Mouse (Mus musculus) forebrain, embryonic 11.5 days (tissue): ENCODE data around the gene Pcdh15. TPM values are rescaled to one million over a fixed set of nuclear protein-coding genes. Genes with fewer than 3 reads are reported as not detected.

Experiments used
- ATAC-seq: fragments of 200-750 bp; cut with Nextera tagmentation; replicated peaks from 2 replicates; pipeline ENCODE4 v1.8.0; 2017; ENCODE audit warnings: moderate TSS enrichment; ENCODE audit not compliant: low FRiP score
- DNase-seq: peaks from one replicate; pipeline ENCODE4 v3.0.0-alpha.2; 2017; ENCODE audit warnings: low spot score
- H3K27ac ChIP-seq: fragments of 300-500 bp; sonication (generic); 2 replicates; pipeline ENCODE4 v1.5.1; 2014; ENCODE audit warnings: low read depth, low read length
- H3K27me3 ChIP-seq: fragments of 300-500 bp; sonication (generic); 2 replicates; pipeline ENCODE4 v1.6.1; 2014; ENCODE audit warnings: mild to moderate bottlenecking, low read length, mixed read lengths; ENCODE audit not compliant: control insufficient read depth, insufficient read depth
- H3K36me3 ChIP-seq: fragments of 300-500 bp; sonication (generic); 2 replicates; pipeline ENCODE4 v1.6.1; 2014; ENCODE audit warnings: mild to moderate bottlenecking, low read length, moderate library complexity, mixed read lengths; ENCODE audit not compliant: control insufficient read depth, insufficient read depth
- H3K4me1 ChIP-seq: fragments of 300-500 bp; sonication (generic); replicated peaks from 2 replicates; pipeline ENCODE4 v1.6.1; 2014; ENCODE audit warnings: low read length, mixed read lengths; ENCODE audit not compliant: control insufficient read depth, insufficient read depth
- H3K4me2 ChIP-seq: fragments of 300-500 bp; sonication (generic); 2 replicates; pipeline ENCODE4 v1.6.1; 2014; ENCODE audit warnings: low read depth, mild to moderate bottlenecking, low read length, moderate library complexity, mixed read lengths; ENCODE audit not compliant: severe bottlenecking
- H3K4me3 ChIP-seq: fragments of 300-500 bp; sonication (generic); 2 replicates; pipeline ENCODE4 v1.5.1; 2014; ENCODE audit warnings: low read depth, low read length
- H3K9ac ChIP-seq: fragments of 300-500 bp; sonication (generic); 2 replicates; pipeline ENCODE4 v1.6.1; 2014; ENCODE audit warnings: low read length
- H3K9me3 ChIP-seq: fragments of 300-500 bp; sonication (generic); 2 replicates; pipeline ENCODE4 v1.6.1; 2016; ENCODE audit warnings: low read length, mixed read lengths; ENCODE audit not compliant: control insufficient read depth
- WGBS: fragments of 180-500 bp; shearing (Covaris S2); extraction: QIAGEN DNeasy Blood & Tissue Kit; methylation state at CpG from one replicate; pipeline ENCODE4 v1.1.7; 2014; 5-methylcytosine and 5-hydroxymethylcytosine counted together
- polyA plus RNA-seq: library from polyadenylated mRNA; unstranded; fragments of >200 nt; fragmentation: Nextera tagmentation; extraction: Ambion mirVana; gene quantifications from 2 replicates; pipeline ENCODE4 v1.2.1, GENCODE M21; 2014

Gene Pcdh15
- polyA plus RNA-seq = 0.87 and 1.0 TPM in 2 replicates

DNA sequence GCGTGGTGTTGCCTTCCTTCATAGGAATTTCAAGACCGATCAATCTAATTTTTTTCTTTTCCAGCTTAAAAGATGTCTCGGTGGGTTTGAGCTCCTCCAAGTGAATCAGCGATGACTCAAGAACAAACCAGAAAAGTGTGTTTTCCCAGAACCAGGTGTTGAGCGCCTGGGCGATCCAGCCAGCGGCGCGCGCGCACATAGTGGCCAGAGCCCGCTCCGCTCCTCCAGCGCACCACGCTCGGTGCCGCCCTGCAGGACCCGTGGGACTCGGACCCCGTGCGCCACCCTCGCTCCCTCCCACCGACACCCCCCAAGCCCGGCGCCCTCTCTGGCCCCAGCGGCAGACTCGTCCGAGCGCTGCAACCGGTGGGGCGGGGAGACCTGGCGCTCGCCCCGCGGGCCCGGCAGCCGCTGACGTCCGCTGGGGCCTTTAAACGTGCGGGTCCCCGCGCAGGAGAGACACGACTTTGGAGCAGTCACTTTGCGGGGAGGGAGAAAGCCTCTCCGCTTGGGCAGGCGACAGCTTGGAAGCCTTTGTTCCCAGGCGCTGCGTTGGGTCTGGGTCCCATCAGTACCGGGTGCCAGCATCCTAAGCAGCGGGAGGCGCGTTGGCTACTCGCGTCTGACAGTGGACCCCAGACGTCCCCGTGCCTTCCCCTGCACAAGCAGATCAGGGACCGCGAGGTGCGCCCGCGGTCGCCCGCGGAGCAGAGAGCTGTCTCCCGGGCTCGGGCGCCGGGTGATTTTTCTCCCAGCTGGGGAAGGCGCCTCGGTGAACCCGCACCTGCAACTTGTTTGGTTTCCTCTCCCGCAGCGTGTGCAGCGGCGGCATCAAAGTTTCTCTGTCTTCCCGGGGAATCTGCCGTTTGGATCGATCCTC is at the start of gene Pcdh15:
TSS of gene Pcdh15 (plus strand) at position 377 of the 880 bp plus-strand sequence.
- under 1% methylated on average over 78 of the region's 79 CpGs for WGBS
- ATAC-seq (peak; percentile 45), DNase-seq (peak; percentile 74)
- no peaks in the 10 kb centered on the region for H3K36me3 ChIP-seq
- H3K4me3 ChIP-seq = peak within 1 kb of the TSS; percentile 60
- no peaks in the 10 kb centered on the region for H3K4me1 ChIP-seq
- peak within 1 kb of the TSS; percentile 91 for H3K4me2 ChIP-seq
- no peaks in the 10 kb centered on the region for H3K9me3 ChIP-seq
- H3K27ac ChIP-seq = no peak within 1 kb of the TSS
- H3K9ac ChIP-seq = peak within 1 kb of the TSS; percentile 45
- peaks cover 26% of the 10 kb centered on the region for H3K27me3 ChIP-seq

DNA sequence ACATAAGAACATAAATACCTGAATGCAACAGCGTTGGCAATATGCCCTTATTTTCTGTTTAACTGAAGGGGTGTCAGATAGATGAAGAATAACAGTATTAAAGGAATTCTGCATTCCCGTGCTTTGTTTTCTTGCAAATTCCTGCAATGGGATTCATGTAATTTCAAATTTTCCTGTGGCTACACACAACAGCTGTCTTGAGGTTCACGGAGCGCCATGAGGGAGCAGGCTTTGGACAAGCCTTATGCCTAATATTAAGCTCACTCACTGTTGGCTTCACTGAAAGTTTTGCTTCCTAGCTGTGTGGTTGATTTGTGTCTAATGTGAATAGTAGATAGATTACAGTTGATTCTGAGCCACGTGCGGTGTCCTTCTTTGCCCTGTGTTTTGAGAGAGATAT is 47.1 kb upstream of the Pcdh15 start:
- no peaks in the 10 kb centered on the region for H3K36me3 ChIP-seq
- no peak overlapping the region for H3K4me2 ChIP-seq
- H3K9me3 ChIP-seq = no peaks in the 10 kb centered on the region
- H3K4me3 ChIP-seq = no peak overlapping the region
- no peaks in the 10 kb centered on the region for H3K4me1 ChIP-seq
- DNase-seq = no peak
- ATAC-seq = no peak
- no peak overlapping the region for H3K9ac ChIP-seq
- 91% methylated on average over 6 of the region's 6 CpGs for WGBS
- H3K27ac ChIP-seq = no peak overlapping the region
- H3K27me3 ChIP-seq = no peaks in the 10 kb centered on the region

DNA sequence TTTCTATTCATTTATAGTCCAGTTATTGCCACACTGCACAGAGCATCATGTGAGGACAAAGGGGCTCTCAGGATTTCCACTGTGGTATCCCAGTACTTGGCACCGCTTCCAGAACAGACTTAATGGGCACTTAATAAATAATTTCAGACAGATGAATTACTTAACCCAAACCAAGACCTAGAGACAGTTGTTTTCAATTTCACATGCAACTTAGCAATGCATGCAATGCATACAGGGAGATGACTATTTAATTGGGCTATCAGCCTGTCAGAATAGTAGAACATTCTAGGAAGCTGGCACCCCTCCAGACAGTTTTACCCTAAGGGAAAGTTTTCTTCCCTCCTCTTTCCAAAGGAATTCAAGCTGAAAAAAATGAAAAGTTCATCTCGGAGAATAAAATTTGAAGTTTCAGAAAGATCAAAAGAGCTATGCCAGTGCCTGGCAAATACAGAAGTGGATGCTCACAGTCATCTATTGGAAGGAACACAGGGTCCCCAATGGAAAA is 39.4 kb upstream of the Pcdh15 start:
- H3K4me2 ChIP-seq = no peak overlapping the region
- ATAC-seq (no peak), DNase-seq (no peak)
- H3K27me3 ChIP-seq = no peaks in the 10 kb centered on the region
- H3K27ac ChIP-seq = no peak overlapping the region
- no peaks in the 10 kb centered on the region for H3K9me3 ChIP-seq
- H3K9ac ChIP-seq = no peak overlapping the region
- H3K4me1 ChIP-seq = no peaks in the 10 kb centered on the region
- no peak overlapping the region for H3K4me3 ChIP-seq
- no peaks in the 10 kb centered on the region for H3K36me3 ChIP-seq
- 79% methylated on average over 2 of the region's 2 CpGs for WGBS

DNA sequence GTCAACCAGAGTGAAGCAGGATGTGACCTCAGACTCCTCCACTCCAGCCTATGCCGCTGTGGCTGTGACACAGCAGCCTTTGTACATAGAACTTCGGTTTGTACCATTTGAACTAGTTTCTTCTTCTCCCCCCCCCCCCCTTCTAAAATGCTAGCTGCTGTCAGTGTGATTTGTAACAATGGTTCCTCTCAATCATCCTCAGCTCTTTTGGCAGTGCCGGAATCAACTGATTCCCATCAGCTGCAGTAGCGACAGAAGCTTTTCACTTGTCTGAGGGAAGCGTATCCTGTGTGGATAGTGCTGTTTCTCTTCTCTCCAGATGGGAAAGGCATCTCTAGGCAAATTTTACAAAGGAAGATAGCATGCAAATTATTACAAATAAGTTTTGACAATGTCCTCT is 12.4 kb upstream of the Pcdh15 start:
- ATAC-seq (no peak), DNase-seq (no peak)
- 78% methylated on average over 5 of the region's 5 CpGs for WGBS
- no peaks in the 10 kb centered on the region for H3K36me3 ChIP-seq
- no peak overlapping the region for H3K27ac ChIP-seq
- no peak overlapping the region for H3K4me3 ChIP-seq
- H3K9ac ChIP-seq = no peak overlapping the region
- no peaks in the 10 kb centered on the region for H3K9me3 ChIP-seq
- H3K27me3 ChIP-seq = no peaks in the 10 kb centered on the region
- H3K4me2 ChIP-seq = no peak overlapping the region
- H3K4me1 ChIP-seq = no peaks in the 10 kb centered on the region

- under 1% methylated on average over 17 of the region's 17 CpGs for WGBS
- Histone ChIP-seq H3K27me3 (peaks cover 26% of the 10 kb centered on the region), H3K4me1 (no peaks in the 10 kb centered on the region), H3K4me3 (peak overlapping the region; percentile 40), H3K36me3 (no peaks in the 10 kb centered on the region), H3K27ac (no peak overlapping the region), H3K9me3 (no peaks in the 10 kb centered on the region), H3K9ac (peak overlapping the region; percentile 32), H3K4me2 (peak overlapping the region; percentile 77)
- ATAC-seq = peak; percentile 68
- peak; percentile 77 for DNase-seq
Measured at GRCm38 (mm10) chr10:73096531-73097135, 2.5 kb upstream of the Pcdh15 start.

DNA sequence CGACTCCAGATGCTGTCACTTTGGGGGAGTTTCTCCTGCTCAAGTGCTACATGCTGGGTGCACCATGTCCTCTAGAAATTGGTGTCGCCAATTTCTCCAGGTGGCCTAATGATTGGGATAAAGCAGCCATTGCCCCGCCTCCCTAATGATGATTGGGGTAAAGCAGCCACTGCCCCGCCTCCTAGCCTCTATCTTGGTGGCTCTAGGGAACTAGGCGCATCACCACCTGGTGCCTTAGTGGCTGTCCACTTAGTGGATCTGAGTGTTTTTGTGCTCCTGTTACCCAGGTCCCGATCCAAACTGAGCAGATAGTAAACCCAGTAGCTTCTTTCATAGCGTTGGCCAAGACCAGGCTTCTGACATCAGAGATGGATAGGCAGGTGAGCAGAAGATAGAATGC is 2.0 kb upstream of the Pcdh15 start:
- DNase-seq (peak; percentile 50), ATAC-seq (peak; percentile 16; the same call in 1 of the 2 replicates)
- Histone ChIP-seq H3K27ac (no peak overlapping the region), H3K27me3 (peaks cover 26% of the 10 kb centered on the region), H3K36me3 (no peaks in the 10 kb centered on the region), H3K9ac (peak overlapping the region; percentile 32), H3K4me1 (no peaks in the 10 kb centered on the region), H3K4me3 (peak overlapping the region; percentile 40), H3K9me3 (no peaks in the 10 kb centered on the region), H3K4me2 (peak overlapping the region; percentile 77)
- 3% methylated on average over 7 of the region's 7 CpGs for WGBS

GRCm38 (mm10) chr10:73097979-73098378 is 1.2 kb upstream of the Pcdh15 start:
- peak overlapping the region; percentile 43 for H3K4me2 ChIP-seq
- peaks cover 26% of the 10 kb centered on the region for H3K27me3 ChIP-seq
- H3K4me3 ChIP-seq = peak overlapping the region; percentile 5; the same call in 1 of the 2 replicates
- peak; percentile 34 for ATAC-seq
- H3K9ac ChIP-seq = no peak overlapping the region
- peak; percentile 87 for DNase-seq
- H3K27ac ChIP-seq = no peak overlapping the region
- H3K4me1 ChIP-seq = no peaks in the 10 kb centered on the region
- no peaks in the 10 kb centered on the region for H3K36me3 ChIP-seq
- H3K9me3 ChIP-seq = no peaks in the 10 kb centered on the region
- under 1% methylated on average over 17 of the region's 17 CpGs for WGBS

DNA sequence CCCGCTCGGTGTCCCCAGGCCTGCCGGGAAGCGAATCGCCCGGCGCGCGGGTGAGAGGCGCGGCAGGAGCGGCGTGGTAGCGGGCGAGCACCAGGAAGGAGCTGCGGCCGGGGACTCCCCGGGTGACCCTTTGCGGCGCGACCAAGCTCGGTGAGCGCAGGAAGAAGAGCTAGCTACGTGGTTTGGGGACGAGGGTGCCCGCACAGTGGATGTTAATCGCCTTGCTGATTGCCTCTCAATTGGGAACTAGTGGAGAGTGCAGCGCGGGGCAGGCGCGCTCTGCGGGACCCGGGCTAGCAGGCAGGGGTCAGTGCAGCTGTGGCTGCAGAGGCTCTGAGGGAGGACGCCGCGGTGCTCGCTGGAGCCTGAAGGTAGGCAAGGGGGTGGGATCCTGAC is 702 bp downstream of the Pcdh15 start:
- under 1% methylated on average over 33 of the region's 37 CpGs for WGBS
- H3K4me2 ChIP-seq = peak overlapping the region; percentile 91
- no peak for DNase-seq
- H3K36me3 ChIP-seq = no peaks in the 10 kb centered on the region
- H3K27me3 ChIP-seq = peaks cover 26% of the 10 kb centered on the region
- no peak overlapping the region for H3K27ac ChIP-seq
- H3K4me1 ChIP-seq = no peaks in the 10 kb centered on the region
- peak overlapping the region; percentile 60 for H3K4me3 ChIP-seq
- H3K9me3 ChIP-seq = no peaks in the 10 kb centered on the region
- peak; percentile 54 for ATAC-seq
- peak overlapping the region; percentile 45 for H3K9ac ChIP-seq
